Mouse (Mus musculus) adrenal gland, postnatal 14 days (tissue): ENCODE measurements around the gene Zfp536. TPM values are rescaled to one million over a fixed set of nuclear protein-coding genes. Genes with fewer than 3 reads are reported as not detected.

Experiments
- DNase-seq: peaks from one replicate; pipeline ENCODE4 v3.0.0; 2021; ENCODE audit warnings: mixed read lengths
- total RNA-seq: library from RNA; stranded (reverse); gene quantifications from 2 replicates; pipeline ENCODE4 v1.2.3, GENCODE M21; 2021

Zfp536 gene
- total RNA-seq, 1 experiment from 2014 or later = 6.3 TPM

- DNase-seq = no peak
These were observed 83.7 kb downstream of the Zfp536 start for GRCm38 (mm10) chr7:37689561-37690305.

GRCm38 (mm10) chr7:37689107-37689511 lies 84.3 kb downstream of the Zfp536 start:
- DNase-seq = no peak

- no peak for DNase-seq
These were observed 87.1 kb downstream of the Zfp536 start for GRCm38 (mm10) chr7:37686366-37686765.

GRCm38 (mm10) chr7:37685247-37685646 lies 88.2 kb downstream of the Zfp536 start:
- no peak for DNase-seq

GRCm38 (mm10) chr7:37681335-37681734 lies 92.1 kb downstream of the Zfp536 start:
- DNase-seq = no peak

- DNase-seq = no peak
These were observed 109.6 kb downstream of the Zfp536 start for GRCm38 (mm10) chr7:37663676-37664365.

- DNase-seq = no peak
These were observed 124.8 kb downstream of the Zfp536 start for GRCm38 (mm10) chr7:37648671-37649070.

- DNase-seq = no peak
These were observed 125.4 kb downstream of the Zfp536 start for GRCm38 (mm10) chr7:37647917-37648615.

GRCm38 (mm10) chr7:37639740-37640397 lies 133.6 kb downstream of the Zfp536 start:
- DNase-seq = no peak

GRCm38 (mm10) chr7:37634812-37635211 lies 138.6 kb downstream of the Zfp536 start:
- no peak for DNase-seq

GRCm38 (mm10) chr7:37630410-37630809 lies 143.0 kb downstream of the Zfp536 start:
- no peak for DNase-seq

- DNase-seq = no peak
These were observed 145.4 kb downstream of the Zfp536 start for GRCm38 (mm10) chr7:37627897-37628510.

- DNase-seq = no peak
These were observed 147.7 kb downstream of the Zfp536 start for GRCm38 (mm10) chr7:37625758-37626157.

GRCm38 (mm10) chr7:37624759-37625340 lies 148.6 kb downstream of the Zfp536 start:
- DNase-seq = no peak

GRCm38 (mm10) chr7:37623903-37624758 lies 149.3 kb downstream of the Zfp536 start:
- peak; percentile 86 for DNase-seq

- DNase-seq = no peak
These were observed 154.2 kb downstream of the Zfp536 start for GRCm38 (mm10) chr7:37619254-37619653.

GRCm38 (mm10) chr7:37617880-37618279 lies 155.6 kb downstream of the Zfp536 start:
- no peak for DNase-seq

- DNase-seq = no peak
These were observed 157.5 kb downstream of the Zfp536 start for GRCm38 (mm10) chr7:37615932-37616331.

- DNase-seq = peak; percentile 24
These were observed 159.1 kb downstream of the Zfp536 start for GRCm38 (mm10) chr7:37614381-37614780.

GRCm38 (mm10) chr7:37608556-37608955 lies 164.9 kb downstream of the Zfp536 start:
- no peak for DNase-seq

- no peak for DNase-seq
These were observed 165.5 kb downstream of the Zfp536 start for GRCm38 (mm10) chr7:37607906-37608305.
